Comparison of ENCODE assay signal across 28 mouse cellular contexts in the genomic region with DNA sequence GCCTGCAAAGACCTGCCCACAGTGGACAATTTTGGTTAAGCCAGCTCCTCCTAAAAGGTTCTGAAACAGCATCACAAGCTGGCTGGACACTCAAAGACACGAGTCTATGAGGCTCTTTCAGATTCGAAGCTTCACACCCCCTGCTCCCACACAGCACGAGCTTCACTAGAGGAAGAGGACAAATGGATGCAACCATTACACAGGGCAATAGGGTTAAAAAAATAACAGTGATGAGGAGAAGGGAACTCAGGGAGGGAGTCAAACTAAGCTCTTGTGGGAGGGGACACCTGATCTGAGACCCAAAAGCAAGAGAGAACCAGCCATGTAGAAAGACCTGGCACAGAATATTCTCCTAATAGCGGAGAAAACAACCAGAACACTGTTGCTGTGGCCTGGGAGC.
"Had no signal": no experiment of that assay in that cellular context is flagged by ENCODE, and none has a peak within 500 bp of the region (broad histone marks: within the 10 kb centered on the region; RNA-seq: fewer than 3 reads in every experiment).

No protein-coding gene starts in this region.

- H3K4me2 ChIP-seq: embryonic facial prominence, embryonic 12.5 days; embryonic facial prominence, embryonic 13.5 days; embryonic facial prominence, embryonic 15.5 days; forebrain, embryonic 12.5 days; forebrain, embryonic 13.5 days; forebrain, embryonic 15.5 days had no signal

- H3K27ac ChIP-seq: embryonic facial prominence, embryonic 10.5 days; embryonic facial prominence, embryonic 12.5 days; embryonic facial prominence, embryonic 13.5 days; embryonic facial prominence, embryonic 15.5 days; forebrain, embryonic 10.5 days; forebrain, embryonic 12.5 days; forebrain, embryonic 13.5 days; forebrain, embryonic 15.5 days; gastrocnemius, adult 2 months had no signal

- H3K36me3 ChIP-seq: embryonic facial prominence, embryonic 10.5 days; embryonic facial prominence, embryonic 12.5 days; embryonic facial prominence, embryonic 13.5 days; embryonic facial prominence, embryonic 15.5 days; forebrain, embryonic 10.5 days; forebrain, embryonic 12.5 days; forebrain, embryonic 15.5 days had no signal

- H3K9me3 ChIP-seq: embryonic facial prominence, embryonic 10.5 days; embryonic facial prominence, embryonic 12.5 days; embryonic facial prominence, embryonic 13.5 days; embryonic facial prominence, embryonic 15.5 days; forebrain, embryonic 10.5 days; forebrain, embryonic 12.5 days; forebrain, embryonic 13.5 days; forebrain, embryonic 15.5 days had no signal

- DNase-seq: cerebellum, adult 18-20 months; cerebellum, adult 2 months; cerebellum, adult 8-10 months; cerebellum, adult 9-10 months; cerebellum, adult 9-11 months; cerebellum, postnatal 10 days; cerebellum, postnatal 14 days; cerebellum, postnatal 25 days; cerebellum, postnatal 36 days; embryo, embryonic 11 days; forebrain, postnatal 0 days; gastrocnemius, adult 2 months; gastrocnemius, postnatal 10 days; gastrocnemius, postnatal 14 days; gastrocnemius, postnatal 25 days; gastrocnemius, postnatal 36 days; heart, adult 11 months had no signal

- H3K27me3 ChIP-seq: embryonic facial prominence, embryonic 12.5 days; embryonic facial prominence, embryonic 13.5 days; embryonic facial prominence, embryonic 15.5 days; forebrain, embryonic 12.5 days; forebrain, embryonic 13.5 days; forebrain, embryonic 15.5 days had no signal

- H3K4me1 ChIP-seq: embryonic facial prominence, embryonic 12.5 days; embryonic facial prominence, embryonic 13.5 days; embryonic facial prominence, embryonic 15.5 days; forebrain, embryonic 12.5 days; forebrain, embryonic 13.5 days; forebrain, embryonic 15.5 days had no signal

- H3K4me3 ChIP-seq: embryonic facial prominence, embryonic 10.5 days; embryonic facial prominence, embryonic 12.5 days; embryonic facial prominence, embryonic 13.5 days; embryonic facial prominence, embryonic 15.5 days; erythroblast, embryonic 14.5 days; forebrain, embryonic 10.5 days; forebrain, embryonic 12.5 days; forebrain, embryonic 13.5 days; forebrain, embryonic 15.5 days; gastrocnemius, adult 2 months had no signal

- ATAC-seq: forebrain, embryonic 13.5 days; forebrain, embryonic 14.5 days; forebrain, embryonic 15.5 days; forebrain, embryonic 16.5 days; forebrain, postnatal 0 days had no signal

- H3K9ac ChIP-seq: embryonic facial prominence, embryonic 12.5 days; embryonic facial prominence, embryonic 13.5 days; embryonic facial prominence, embryonic 15.5 days; forebrain, embryonic 12.5 days; forebrain, embryonic 13.5 days; forebrain, embryonic 15.5 days; forebrain, postnatal 0 days had no signal
